Mouse (Mus musculus) hematopoietic multipotent progenitor cell, adult 10-12 weeks (in vitro differentiated cells): Measurements from ENCODE around the gene Kcnip4. TPM values are rescaled to one million over a fixed set of nuclear protein-coding genes. Genes with fewer than 3 reads are reported as not detected.

Experiments
- polyA plus RNA-seq: library from polyadenylated mRNA; stranded (reverse); fragments of >175 nt; gene quantifications from 2 replicates; pipeline ENCODE4 v1.2.3, GENCODE M21; 2012; ENCODE audit warnings: low replicate concordance

Kcnip4 gene
- polyA plus RNA-seq: not detected in 2 replicates

GRCm38 (mm10) chr5:49524394-49525241 lies at the start of gene Kcnip4:
TSS of gene Kcnip4 (minus strand) at chr5:49524907.

